Mouse (Mus musculus) retina, postnatal 7 days (tissue): ENCODE data around the gene Gm20683.

Source experiments
- DNase-seq: peaks from one replicate; pipeline ENCODE4 v3.0.0-alpha.2; 2012; ENCODE audit warnings: low read depth, low spot score

Gene Gm20683

GRCm38 (mm10) chr17:25841117-25841880, at the start of gene Gm20683:
Gene Gm20683, minus strand, starts transcription at chr17:25841763.
- DNase-seq: no peak

DNA sequence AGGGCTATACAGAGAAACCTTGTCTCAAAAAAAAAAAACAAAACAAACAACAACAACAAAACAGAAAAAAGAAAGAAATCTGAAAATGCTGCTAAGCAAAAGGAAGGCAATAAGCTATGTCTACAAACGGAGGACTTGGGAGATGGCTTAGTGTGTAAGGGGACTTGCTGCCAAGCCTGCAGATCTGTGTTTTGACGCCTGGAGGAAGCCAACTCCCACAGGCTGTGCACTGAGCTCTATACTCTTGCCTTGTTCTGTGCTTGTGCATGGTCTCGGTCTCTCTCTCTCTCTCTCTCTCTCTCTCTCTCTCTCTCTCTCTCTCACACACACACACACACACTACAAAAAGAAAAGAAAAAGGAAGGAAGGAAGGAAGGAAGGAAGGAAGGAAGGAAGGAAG, 47.3 kb upstream of the Gm20683 start:
- DNase-seq: no peak

DNA sequence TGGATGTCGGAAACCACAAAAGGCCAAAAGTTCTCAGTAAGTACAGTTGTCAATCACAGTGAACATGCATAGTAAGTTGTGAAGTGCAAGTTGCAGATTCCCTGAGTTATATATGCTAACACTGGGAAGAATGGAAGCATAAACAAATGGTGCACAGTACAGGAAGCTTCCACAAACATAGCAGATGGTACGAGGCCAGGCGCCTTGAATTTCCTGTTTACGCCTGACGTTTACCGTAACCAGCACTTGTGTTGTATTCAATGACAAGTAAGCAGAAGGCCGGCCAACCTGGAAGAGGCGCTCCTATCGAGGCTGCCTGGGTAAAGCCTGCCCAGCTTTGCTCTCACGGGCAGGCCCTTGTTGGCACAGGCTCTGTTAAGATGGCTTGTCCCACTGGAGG, 45.9 kb upstream of the Gm20683 start:
- no peak for DNase-seq

DNA sequence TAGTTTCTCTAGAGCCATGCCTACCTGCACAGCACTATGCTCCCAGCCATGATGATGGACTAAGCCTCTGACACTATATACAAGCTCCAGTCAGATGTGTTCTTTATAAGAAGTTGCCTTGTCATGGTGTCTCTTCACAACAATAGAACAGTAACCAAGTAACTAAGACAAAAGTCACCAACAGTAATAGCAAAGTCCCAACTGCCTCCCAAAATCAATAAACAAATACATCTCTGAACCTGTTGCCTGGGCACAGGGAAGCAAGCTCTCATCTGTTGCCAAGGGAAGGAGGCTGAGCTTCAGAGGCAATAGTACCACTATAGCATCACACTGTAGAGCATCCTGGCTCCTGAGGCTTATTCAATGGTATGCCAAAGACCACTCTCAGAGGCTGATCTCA, 45.2 kb upstream of the Gm20683 start:
- no peak for DNase-seq

- no peak for DNase-seq
Measured at GRCm38 (mm10) chr17:25885636-25886035, 44.1 kb upstream of the Gm20683 start.

DNA sequence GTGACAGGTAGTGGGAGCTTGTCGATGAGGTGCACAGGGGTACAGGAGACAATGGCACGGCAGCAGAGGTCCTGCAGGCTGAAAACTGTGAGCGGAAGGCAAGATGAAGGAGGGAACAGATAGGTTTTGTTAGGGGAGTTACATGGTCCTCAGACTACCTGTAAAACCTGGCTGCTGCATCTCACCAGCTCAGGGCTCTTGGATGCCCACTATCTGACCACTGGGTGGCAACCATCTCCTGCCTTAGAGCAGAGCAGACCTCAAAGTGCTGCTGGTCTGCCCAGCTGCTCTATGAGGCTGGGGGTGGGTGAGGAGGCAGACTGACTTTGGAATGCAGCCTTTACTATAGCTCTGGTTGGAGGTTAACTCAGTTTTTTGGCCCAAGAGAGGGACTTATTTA, 42.3 kb upstream of the Gm20683 start:
- DNase-seq: no peak

- DNase-seq: no peak
Measured at GRCm38 (mm10) chr17:25883268-25883667, 41.7 kb upstream of the Gm20683 start.

DNA sequence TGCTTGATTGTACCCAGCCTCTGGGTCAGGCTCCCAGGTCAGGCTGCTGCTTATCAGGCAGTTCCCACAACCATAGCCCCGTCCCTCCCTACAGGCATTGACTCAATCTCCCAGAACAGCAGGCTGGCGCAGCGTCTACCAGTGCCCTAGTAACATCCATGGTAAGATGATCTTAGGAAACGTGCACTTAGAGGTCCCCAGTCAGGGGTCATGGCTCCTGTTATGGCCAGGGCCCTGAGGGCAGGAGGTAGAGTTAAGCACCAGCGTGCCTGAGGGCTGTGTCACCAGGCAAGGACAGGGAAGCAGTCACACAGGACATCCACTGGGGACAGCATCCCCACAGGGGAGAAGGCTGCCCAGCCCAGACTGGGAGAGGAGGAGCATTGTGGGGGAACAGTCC, 40.7 kb upstream of the Gm20683 start:
- no peak for DNase-seq

- no peak for DNase-seq
Measured at GRCm38 (mm10) chr17:25881691-25882090, 40.1 kb upstream of the Gm20683 start.

DNA sequence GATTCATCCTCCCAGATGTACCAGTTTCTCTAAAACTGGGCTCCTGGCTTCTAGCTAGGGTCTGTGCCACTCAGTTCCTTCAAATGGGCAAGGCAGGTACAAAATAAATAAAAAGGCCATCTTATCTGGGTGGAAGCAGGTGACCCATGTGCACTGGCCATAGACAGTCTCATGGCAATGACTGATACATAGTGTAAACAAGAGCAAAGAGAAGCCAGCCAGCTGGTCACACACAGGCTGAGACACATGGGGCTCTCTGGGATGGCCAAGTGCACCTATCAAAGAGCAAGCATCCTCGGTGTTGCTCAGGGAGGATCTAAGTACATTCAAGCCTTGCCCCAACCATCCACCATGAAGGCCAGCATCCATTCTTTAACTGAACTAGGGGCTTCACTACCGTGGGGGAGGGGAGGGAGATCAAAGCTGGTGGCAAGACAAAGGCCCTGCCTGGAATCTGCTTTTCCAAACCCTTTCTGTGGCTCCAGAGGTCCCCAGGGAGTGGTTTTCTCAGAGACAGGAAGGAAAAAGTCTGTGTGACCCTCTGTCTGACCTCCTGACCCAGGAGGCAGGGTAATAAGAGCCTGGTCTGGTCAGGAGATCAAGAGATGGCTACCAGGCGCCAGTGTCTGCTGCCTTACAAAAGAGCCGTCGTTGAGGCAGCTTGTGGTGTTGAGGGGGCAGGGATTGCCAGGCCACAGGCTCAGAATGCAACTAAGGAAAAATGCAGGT, 39.5 kb upstream of the Gm20683 start:
- DNase-seq: no peak

- DNase-seq: no peak
Measured at GRCm38 (mm10) chr17:25880196-25880910, 38.8 kb upstream of the Gm20683 start, which contains the start of gene Wfikkn1. Gene Wfikkn1, minus strand, starts transcription at chr17:25880858.

- no peak for DNase-seq
Measured at GRCm38 (mm10) chr17:25879750-25880149, 38.2 kb upstream of the Gm20683 start.

GRCm38 (mm10) chr17:25879261-25879660, 37.7 kb upstream of the Gm20683 start:
- no peak for DNase-seq

GRCm38 (mm10) chr17:25878611-25879180, 37.1 kb upstream of the Gm20683 start:
- DNase-seq: no peak

GRCm38 (mm10) chr17:25877741-25878610, 36.4 kb upstream of the Gm20683 start:
- DNase-seq: no peak

GRCm38 (mm10) chr17:25877025-25877424, 35.5 kb upstream of the Gm20683 start:
- no peak for DNase-seq

DNA sequence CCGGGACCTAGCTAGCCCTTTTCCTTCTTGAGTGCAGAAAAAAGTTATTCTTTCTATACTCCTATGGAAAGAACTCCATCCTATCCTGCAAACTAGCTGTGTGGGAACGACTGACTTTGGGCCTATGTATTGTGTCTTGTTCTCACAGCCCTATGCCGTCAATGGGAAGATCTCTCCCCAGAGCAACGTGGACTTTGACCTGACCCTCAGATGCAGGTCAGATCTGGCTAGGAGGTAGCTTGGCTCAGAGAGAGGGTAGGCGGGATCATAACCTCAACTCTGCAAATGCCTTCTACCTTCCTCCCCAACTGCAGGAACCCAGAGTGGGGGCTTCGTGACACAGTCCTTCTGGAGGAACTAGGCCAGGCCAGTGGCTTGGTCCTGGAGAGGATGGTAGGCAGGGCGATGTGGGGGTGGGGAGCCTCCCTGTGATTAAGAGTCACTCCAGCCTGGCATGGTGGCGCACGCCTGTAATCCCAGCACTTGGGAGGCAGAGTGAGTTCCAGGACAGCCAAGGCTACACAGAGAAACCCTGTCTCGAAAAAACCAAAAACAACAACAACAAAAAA, 34.9 kb upstream of the Gm20683 start:
- no peak for DNase-seq

GRCm38 (mm10) chr17:25875171-25876136, 33.9 kb upstream of the Gm20683 start:
- DNase-seq: peak; percentile 72

GRCm38 (mm10) chr17:25874721-25875170, 33.2 kb upstream of the Gm20683 start, which contains the start of gene Mettl26:
Gene Mettl26, plus strand, starts transcription at chr17:25875074.
- peak; percentile 84 for DNase-seq
